Mouse (Mus musculus): ENCODE data around the gene Kctd15. TPM values are rescaled to one million over a fixed set of nuclear protein-coding genes. Genes with fewer than 3 reads are reported as not detected.

The Kctd15 gene
- polyA plus RNA-seq, 1 experiment from 2014 or later = 0.48 TPM

DNA sequence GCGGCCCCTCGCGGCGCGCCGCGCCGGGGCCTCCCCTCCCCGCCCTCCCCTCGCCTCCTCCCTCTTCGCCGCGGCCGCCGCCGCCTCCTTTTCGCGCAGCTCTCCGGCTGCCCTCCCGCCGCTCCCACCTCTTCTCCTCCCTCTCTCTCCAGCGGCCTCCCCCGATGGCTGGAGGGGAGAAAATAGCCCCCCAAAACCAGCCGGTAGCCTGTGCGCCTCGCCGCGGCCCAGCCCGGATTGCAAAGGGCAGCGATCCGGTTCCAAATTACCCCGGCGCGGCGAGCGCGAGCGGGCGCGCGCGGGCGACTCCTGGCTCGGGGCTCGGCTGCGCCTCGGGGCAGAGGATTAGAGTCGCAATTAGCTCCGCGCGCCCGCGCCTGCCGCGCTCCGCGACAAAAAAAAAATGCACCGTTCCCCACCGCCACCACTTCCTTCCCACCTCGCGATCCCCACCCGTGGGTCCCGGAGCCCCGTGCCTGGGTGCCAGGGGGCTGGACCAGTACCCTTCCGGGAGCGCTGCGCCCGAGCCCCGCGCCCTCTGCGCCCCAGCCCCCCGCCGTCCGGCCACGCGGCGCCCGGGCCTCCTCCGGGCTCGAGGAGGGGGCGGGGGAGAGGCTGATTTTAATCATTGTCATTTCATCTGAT, 2.0 kb downstream of the Kctd15 start:
- no peaks in the 10 kb centered on the region for H3K9me3 ChIP-seq (replicated peaks; ENCODE audit: control insufficient read depth, low read length)
- peaks cover 45% of the 10 kb centered on the region for H3K27me3 ChIP-seq (ENCODE audit: control insufficient read depth, insufficient read depth, low read depth, low read length)
- H3K9ac ChIP-seq (ENCODE audit: low read depth, low read length) = peak overlapping the region; percentile 36
- under 1% methylated on average over 49 of the region's 81 CpGs for WGBS (ENCODE audit: insufficient replicate concordance)
- H3K27ac ChIP-seq (ENCODE audit: low read length) = peak overlapping the region; percentile 29; the same call in 1 of the 2 replicates
- H3K4me2 ChIP-seq (ENCODE audit: low read depth, low read length) = peak overlapping the region; percentile 65
- no peaks in the 10 kb centered on the region for H3K36me3 ChIP-seq (ENCODE audit: control insufficient read depth, insufficient read depth)
- H3K4me3 ChIP-seq (ENCODE audit: low read depth, low read length) = peak overlapping the region; percentile 57
- no peaks in the 10 kb centered on the region; the same call in 1 of the 2 replicates for H3K4me1 ChIP-seq (ENCODE audit: control insufficient read depth, low read depth, low read length)
- no peak for ATAC-seq (ENCODE audit: low read depth)

DNA sequence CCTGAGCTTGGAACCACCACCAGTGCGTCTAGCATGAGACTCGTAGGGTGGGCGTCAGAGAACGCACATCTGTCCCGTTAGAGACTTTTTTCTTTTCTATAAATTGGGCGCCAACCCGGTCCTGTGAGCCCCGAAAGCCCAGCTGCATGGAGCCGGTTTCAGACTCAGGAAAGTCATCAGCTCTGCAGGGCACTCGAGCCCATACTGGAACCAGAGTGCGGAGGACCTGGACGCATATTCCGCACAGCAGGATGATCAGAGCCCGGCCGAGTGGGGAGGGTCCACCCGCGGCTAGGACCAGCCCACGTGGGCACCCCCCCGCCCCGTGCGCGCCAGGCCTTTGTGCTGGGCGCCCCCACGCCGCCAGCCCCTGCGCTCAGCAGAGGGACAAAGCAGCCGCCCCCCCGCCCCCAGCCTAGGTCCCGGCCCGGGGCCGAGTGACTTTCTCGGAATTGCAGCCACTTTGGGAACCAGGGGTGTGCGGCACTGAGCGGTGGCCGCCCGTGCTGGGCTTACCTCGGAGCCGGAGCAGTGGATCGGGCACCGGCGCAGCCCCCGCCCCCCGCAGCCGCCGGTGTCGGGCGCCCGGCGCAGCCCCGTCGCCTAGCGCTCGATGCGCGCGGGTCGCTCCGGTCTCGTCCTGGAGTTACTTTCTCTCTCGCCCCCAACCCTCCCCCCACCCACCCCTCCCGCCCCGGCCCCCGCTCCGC, 2.6 kb downstream of the Kctd15 start:
- WGBS (ENCODE audit: insufficient replicate concordance) = 2% methylated on average over 35 of the region's 64 CpGs
- peak overlapping the region; percentile 65 for H3K4me2 ChIP-seq (ENCODE audit: low read depth, low read length)
- peak overlapping the region; percentile 43; the same call in 1 of the 2 replicates for H3K9ac ChIP-seq (ENCODE audit: low read depth, low read length)
- no peak for ATAC-seq (ENCODE audit: low read depth)
- peak overlapping the region; percentile 57 for H3K4me3 ChIP-seq (ENCODE audit: low read depth, low read length)
- peaks cover 45% of the 10 kb centered on the region for H3K27me3 ChIP-seq (ENCODE audit: control insufficient read depth, insufficient read depth, low read depth, low read length)
- H3K27ac ChIP-seq (ENCODE audit: low read length) = no peak overlapping the region
- no peaks in the 10 kb centered on the region for H3K9me3 ChIP-seq (replicated peaks; ENCODE audit: control insufficient read depth, low read length)
- H3K4me1 ChIP-seq (ENCODE audit: control insufficient read depth, low read depth, low read length) = no peaks in the 10 kb centered on the region
- no peaks in the 10 kb centered on the region for H3K36me3 ChIP-seq (ENCODE audit: control insufficient read depth, insufficient read depth)

DNA sequence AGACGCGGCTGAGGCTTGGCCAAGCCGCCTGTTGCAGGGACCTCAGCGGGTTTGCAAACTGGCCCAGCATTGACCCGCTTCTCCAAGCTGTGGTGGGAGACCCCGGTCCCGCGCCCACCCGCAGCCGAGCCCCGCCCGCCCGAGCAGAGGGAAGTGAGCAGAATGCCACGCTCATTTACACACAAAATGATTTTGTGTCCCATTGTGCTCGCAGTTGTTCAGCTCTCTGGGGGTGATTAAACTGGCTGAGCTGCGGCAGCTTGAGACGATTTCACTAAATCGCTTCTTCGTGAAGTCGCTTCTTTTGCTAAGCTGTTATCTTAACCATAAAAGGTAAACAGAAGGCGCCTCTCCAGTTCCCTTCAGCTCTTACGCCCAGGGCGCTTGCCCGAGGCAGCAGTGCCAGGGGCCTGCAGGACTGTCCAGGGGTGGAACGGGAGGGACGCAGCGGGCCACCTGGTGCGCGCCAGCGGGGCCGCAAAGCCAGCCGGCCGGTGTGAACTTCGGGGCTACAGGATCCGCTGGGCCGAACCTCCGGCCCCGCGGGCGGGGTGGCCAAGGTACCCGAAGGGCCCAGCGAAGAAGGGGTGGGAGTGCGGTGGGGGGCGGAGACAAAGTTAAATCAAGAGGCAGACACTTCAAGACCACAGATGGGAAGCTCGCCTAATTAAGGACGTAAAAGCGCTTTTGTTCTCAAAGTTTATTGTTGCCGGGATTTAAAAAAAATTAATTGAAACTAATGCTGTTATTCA, 3.6 kb downstream of the Kctd15 start:
- H3K9ac ChIP-seq (ENCODE audit: low read depth, low read length) = no peak overlapping the region
- 3% methylated on average over 48 of the region's 48 CpGs for WGBS (ENCODE audit: insufficient replicate concordance)
- H3K27ac ChIP-seq (ENCODE audit: low read length) = no peak overlapping the region
- H3K27me3 ChIP-seq (ENCODE audit: control insufficient read depth, insufficient read depth, low read depth, low read length) = peaks cover 45% of the 10 kb centered on the region
- no peaks in the 10 kb centered on the region; the same call in 1 of the 2 replicates for H3K36me3 ChIP-seq (ENCODE audit: control insufficient read depth, insufficient read depth)
- peak overlapping the region; percentile 57 for H3K4me3 ChIP-seq (ENCODE audit: low read depth, low read length)
- ATAC-seq (ENCODE audit: low read depth) = no peak
- H3K4me2 ChIP-seq (ENCODE audit: low read depth, low read length) = peak overlapping the region; percentile 65
- no peaks in the 10 kb centered on the region for H3K9me3 ChIP-seq (replicated peaks; ENCODE audit: control insufficient read depth, low read length)
- H3K4me1 ChIP-seq (ENCODE audit: control insufficient read depth, low read depth, low read length) = no peaks in the 10 kb centered on the region

- Histone ChIP-seq H3K36me3 (ENCODE audit: control insufficient read depth, insufficient read depth) (no peaks in the 10 kb centered on the region; the same call in 1 of the 2 replicates), H3K4me1 (ENCODE audit: control insufficient read depth, low read depth, low read length) (no peaks in the 10 kb centered on the region), H3K4me3 (ENCODE audit: low read depth, low read length) (no peak overlapping the region), H3K27me3 (ENCODE audit: control insufficient read depth, insufficient read depth, low read depth, low read length) (peaks cover 43% of the 10 kb centered on the region), H3K27ac (ENCODE audit: low read length) (no peak overlapping the region), H3K4me2 (ENCODE audit: low read depth, low read length) (no peak overlapping the region), H3K9ac (ENCODE audit: low read depth, low read length) (no peak overlapping the region), H3K9me3 (replicated peaks; ENCODE audit: control insufficient read depth, low read length) (no peaks in the 10 kb centered on the region)
- no peak for ATAC-seq (ENCODE audit: low read depth)
- WGBS (ENCODE audit: insufficient replicate concordance) = 34% methylated on average over 2 of the region's 2 CpGs
Measured at GRCm38 (mm10) chr7:34651381-34651780, 5.2 kb downstream of the Kctd15 start.

DNA sequence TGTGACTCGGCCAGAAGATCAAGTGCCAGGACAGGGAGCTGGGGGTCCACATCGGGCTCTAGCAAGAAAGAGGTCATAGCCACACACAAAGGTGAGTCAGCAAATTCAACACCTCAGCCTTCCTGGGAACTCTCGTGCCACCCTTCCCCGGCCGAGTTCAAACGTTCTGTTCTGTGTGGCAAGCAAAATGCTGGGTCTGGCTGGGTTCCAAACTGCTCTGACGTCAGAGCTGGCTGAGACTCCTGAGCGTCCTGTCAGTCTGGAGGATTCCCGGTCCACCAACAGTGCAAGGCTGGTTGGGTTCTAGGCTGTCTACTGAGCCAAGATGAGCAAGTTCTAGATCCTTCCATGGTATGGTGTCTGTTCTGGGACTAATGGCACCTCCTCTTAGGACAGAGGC, 9.5 kb downstream of the Kctd15 start:
- Histone ChIP-seq H3K4me3 (ENCODE audit: low read depth, low read length) (no peak overlapping the region), H3K9ac (ENCODE audit: low read depth, low read length) (no peak overlapping the region), H3K4me2 (ENCODE audit: low read depth, low read length) (no peak overlapping the region), H3K36me3 (ENCODE audit: control insufficient read depth, insufficient read depth) (no peaks in the 10 kb centered on the region; the same call in 1 of the 2 replicates), H3K27me3 (ENCODE audit: control insufficient read depth, insufficient read depth, low read depth, low read length) (peaks cover 2% of the 10 kb centered on the region; the same call in 1 of the 2 replicates), H3K27ac (ENCODE audit: low read length) (no peak overlapping the region), H3K9me3 (replicated peaks; ENCODE audit: control insufficient read depth, low read length) (no peaks in the 10 kb centered on the region), H3K4me1 (ENCODE audit: control insufficient read depth, low read depth, low read length) (no peaks in the 10 kb centered on the region)
- 57% methylated on average over 9 of the region's 9 CpGs for WGBS (ENCODE audit: insufficient replicate concordance)
- ATAC-seq (ENCODE audit: low read depth) = no peak

DNA sequence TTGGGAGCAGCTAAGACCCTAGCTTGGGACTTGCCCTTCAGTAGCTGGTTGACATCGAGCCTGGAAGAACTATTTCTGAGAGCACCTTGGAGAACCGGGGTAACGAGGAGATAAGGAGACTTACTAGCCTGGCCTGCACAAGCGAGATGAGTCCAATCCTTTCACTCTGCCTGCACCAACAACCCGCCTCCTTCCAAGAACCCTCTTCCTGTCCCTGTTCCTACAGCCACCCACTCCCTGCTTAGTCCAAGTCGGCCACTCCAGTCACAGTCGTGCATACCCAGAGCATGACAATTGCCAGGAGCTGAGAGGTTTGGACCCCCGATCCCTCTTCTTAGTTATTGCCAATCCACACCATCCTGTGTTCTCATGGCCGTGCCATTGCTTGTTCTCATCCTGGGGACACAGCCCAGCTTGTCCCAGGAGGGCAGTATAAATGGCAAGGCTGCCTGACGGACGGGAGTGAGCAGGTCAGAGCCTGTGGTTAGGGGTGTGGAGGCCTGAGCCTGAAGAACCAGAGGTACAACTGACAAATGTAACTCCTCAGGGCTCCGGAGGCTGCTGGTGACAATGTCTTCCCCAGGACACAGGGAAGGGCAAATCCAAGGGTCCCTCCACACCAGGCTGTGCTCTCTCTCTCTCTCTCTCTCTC, 10.3 kb downstream of the Kctd15 start:
- Histone ChIP-seq H3K27me3 (ENCODE audit: control insufficient read depth, insufficient read depth, low read depth, low read length) (no peaks in the 10 kb centered on the region), H3K27ac (ENCODE audit: low read length) (no peak overlapping the region), H3K9me3 (replicated peaks; ENCODE audit: control insufficient read depth, low read length) (no peaks in the 10 kb centered on the region), H3K36me3 (ENCODE audit: control insufficient read depth, insufficient read depth) (no peaks in the 10 kb centered on the region; the same call in 1 of the 2 replicates), H3K9ac (ENCODE audit: low read depth, low read length) (no peak overlapping the region), H3K4me3 (ENCODE audit: low read depth, low read length) (no peak overlapping the region), H3K4me2 (ENCODE audit: low read depth, low read length) (no peak overlapping the region), H3K4me1 (ENCODE audit: control insufficient read depth, low read depth, low read length) (no peaks in the 10 kb centered on the region)
- WGBS (ENCODE audit: insufficient replicate concordance) = 65% methylated on average over 12 of the region's 12 CpGs
- no peak for ATAC-seq (ENCODE audit: low read depth)

GRCm38 (mm10) chr7:34645623-34646022, 10.9 kb downstream of the Kctd15 start:
- Histone ChIP-seq H3K4me3 (ENCODE audit: low read depth, low read length) (no peak overlapping the region), H3K4me2 (ENCODE audit: low read depth, low read length) (no peak overlapping the region), H3K9me3 (replicated peaks; ENCODE audit: control insufficient read depth, low read length) (no peaks in the 10 kb centered on the region), H3K27me3 (ENCODE audit: control insufficient read depth, insufficient read depth, low read depth, low read length) (no peaks in the 10 kb centered on the region), H3K36me3 (ENCODE audit: control insufficient read depth, insufficient read depth) (no peaks in the 10 kb centered on the region; the same call in 1 of the 2 replicates), H3K4me1 (ENCODE audit: control insufficient read depth, low read depth, low read length) (no peaks in the 10 kb centered on the region), H3K27ac (ENCODE audit: low read length) (no peak overlapping the region), H3K9ac (ENCODE audit: low read depth, low read length) (no peak overlapping the region)
- 65% methylated on average over 2 of the region's 2 CpGs for WGBS (ENCODE audit: insufficient replicate concordance)
- no peak for ATAC-seq (ENCODE audit: low read depth)

GRCm38 (mm10) chr7:34644591-34644990, 11.9 kb downstream of the Kctd15 start:
- no peaks in the 10 kb centered on the region; the same call in 1 of the 2 replicates for H3K36me3 ChIP-seq (ENCODE audit: control insufficient read depth, insufficient read depth)
- no peaks in the 10 kb centered on the region for H3K4me1 ChIP-seq (ENCODE audit: control insufficient read depth, low read depth, low read length)
- no peak overlapping the region for H3K4me3 ChIP-seq (ENCODE audit: low read depth, low read length)
- no peaks in the 10 kb centered on the region for H3K9me3 ChIP-seq (replicated peaks; ENCODE audit: control insufficient read depth, low read length)
- 72% methylated on average over 18 of the region's 18 CpGs for WGBS (ENCODE audit: insufficient replicate concordance)
- no peak overlapping the region for H3K4me2 ChIP-seq (ENCODE audit: low read depth, low read length)
- no peak for ATAC-seq (ENCODE audit: low read depth)
- no peak overlapping the region for H3K9ac ChIP-seq (ENCODE audit: low read depth, low read length)
- no peaks in the 10 kb centered on the region for H3K27me3 ChIP-seq (ENCODE audit: control insufficient read depth, insufficient read depth, low read depth, low read length)
- H3K27ac ChIP-seq (ENCODE audit: low read length) = no peak overlapping the region

All from liver, embryonic 16.5 days (tissue).